Mouse (Mus musculus) CH12.LX (cell line): ENCODE data around the gene Ldlr. TPM values are rescaled to one million over a fixed set of nuclear protein-coding genes. Genes with fewer than 3 reads are reported as not detected.

Experiments
- DNase-seq: peaks from one replicate; pipeline ENCODE4 v3.0.0-alpha.2; 2013; ENCODE audit errors: extremely low read depth
- H3K27ac ChIP-seq: 2 replicates; pipeline ENCODE4 v1.5.1; 2012; ENCODE audit warnings: low read depth, mild to moderate bottlenecking, control low read depth, moderate library complexity; ENCODE audit not compliant: insufficient read depth
- H3K27me3 ChIP-seq: replicated peaks from 2 replicates; pipeline ENCODE3; 2012; ENCODE audit warnings: inconsistent platforms
- H3K36me3 ChIP-seq, 2 experiments: replicated peaks in 1 of 2; 2 replicates each; pipeline versions ENCODE3 to v1.6.1; 2012; ENCODE audit warnings: inconsistent platforms in 1 of 2, low read length in 1 of 2, mild to moderate bottlenecking in 1 of 2, mixed read lengths in 1 of 2, moderate library complexity in 1 of 2; ENCODE audit not compliant: control insufficient read depth in 1 of 2, insufficient read depth in 1 of 2
- H3K4me1 ChIP-seq, 2 experiments: 2 replicates each; pipeline ENCODE4 v1.6.1; 2012; ENCODE audit warnings: inconsistent platforms in 1 of 2, moderate library complexity in 1 of 2; ENCODE audit not compliant: insufficient read depth in 2 of 2, control insufficient read depth in 1 of 2
- H3K4me2 ChIP-seq: 2 replicates; pipeline ENCODE4 v1.6.1; 2012; ENCODE audit warnings: low read depth, mild to moderate bottlenecking, control low read depth; ENCODE audit not compliant: poor library complexity, insufficient read depth, severe bottlenecking
- H3K4me3 ChIP-seq, 3 experiments: fragments of 150-350 bp in 1 of 3; sonication (generic) in 1 of 3; replicated peaks in 1 of 3; 2 replicates each; pipeline versions ENCODE3 to v1.5.1; 2011 to 2012; ENCODE audit warnings: low read depth in 2 of 3, low read length in 2 of 3, mild to moderate bottlenecking in 2 of 3, moderate library complexity in 2 of 3, control low read depth in 1 of 3, improper control_type of control experiment in 1 of 3, inconsistent platforms in 1 of 3, mixed read lengths in 1 of 3; ENCODE audit not compliant: poor library complexity in 1 of 3
- H3K79me2 ChIP-seq: replicated peaks from 2 replicates; pipeline ENCODE4 v1.6.1; 2012; ENCODE audit warnings: mild to moderate bottlenecking, moderate library complexity; ENCODE audit not compliant: control insufficient read depth, poor library complexity, insufficient read depth, severe bottlenecking; ENCODE audit errors: extremely low read depth
- H3K9ac ChIP-seq: 2 replicates; pipeline ENCODE4 v1.6.1; 2012; ENCODE audit warnings: low read depth, mild to moderate bottlenecking, control low read depth, moderate library complexity; ENCODE audit not compliant: insufficient read depth
- H3K9me3 ChIP-seq: replicated peaks from 2 replicates; pipeline ENCODE3; 2012; ENCODE audit warnings: low read length, inconsistent platforms, mixed read lengths
- BHLHE40 ChIP-seq: IDR thresholded peaks from 2 replicates; pipeline ENCODE4 v1.6.1; 2011; ENCODE audit warnings: mild to moderate bottlenecking, low read depth, low read length, improper control_type of control experiment
- CHD2 ChIP-seq: IDR thresholded peaks from 2 replicates; pipeline ENCODE4 v1.6.1; 2011; ENCODE audit warnings: low read length, improper control_type of control experiment
- CTCF ChIP-seq, 2 experiments: IDR thresholded peaks in 1 of 2; conservative IDR thresholded peaks in 1 of 2; 2 replicates each; pipeline ENCODE4 v1.5.1; 2011 to 2012; ENCODE audit warnings: low read depth in 2 of 2, low read length in 2 of 2, improper control_type of control experiment in 1 of 2, inconsistent platforms in 1 of 2, mild to moderate bottlenecking in 1 of 2, moderate library complexity in 1 of 2
- ELF1 ChIP-seq: IDR thresholded peaks from 2 replicates; pipeline ENCODE4 v1.6.1; 2014; ENCODE audit warnings: low read depth, mild to moderate bottlenecking, inconsistent platforms, low read length, improper control_type of control experiment
- ETS1 ChIP-seq: conservative IDR thresholded peaks from 2 replicates; pipeline ENCODE4 v1.6.1; 2012; ENCODE audit warnings: low read depth, mild to moderate bottlenecking, inconsistent platforms, low read length, improper control_type of control experiment, moderate library complexity
- GABPA ChIP-seq: IDR thresholded peaks from 2 replicates; pipeline ENCODE4 v1.6.1; 2012; ENCODE audit warnings: low read depth, low read length, improper control_type of control experiment, inconsistent platforms; ENCODE audit not compliant: insufficient replicate concordance
- HCFC1 ChIP-seq: IDR thresholded peaks from 2 replicates; pipeline ENCODE4 v1.6.1; 2012; ENCODE audit warnings: low read depth, mild to moderate bottlenecking, inconsistent platforms, low read length, improper control_type of control experiment
- IRF4 ChIP-seq: IDR thresholded peaks from 2 replicates; pipeline ENCODE4 v1.6.1; 2014; ENCODE audit warnings: low read depth, mild to moderate bottlenecking, inconsistent platforms, low read length, improper control_type of control experiment
- JUN ChIP-seq: IDR thresholded peaks from 2 replicates; pipeline ENCODE4 v1.6.1; 2011; ENCODE audit warnings: low read depth, mild to moderate bottlenecking, low read length, improper control_type of control experiment, moderate library complexity; ENCODE audit not compliant: insufficient read depth
- JUND ChIP-seq: conservative IDR thresholded peaks from 2 replicates; pipeline ENCODE4 v1.6.1; 2011; ENCODE audit warnings: low read depth, low read length, improper control_type of control experiment
- KAT2A ChIP-seq: IDR thresholded peaks from 2 replicates; pipeline ENCODE4 v1.6.1; 2012; ENCODE audit warnings: low read length, improper control_type of control experiment, inconsistent platforms; ENCODE audit not compliant: insufficient replicate concordance
- MAFK ChIP-seq: IDR thresholded peaks from 2 replicates; pipeline ENCODE4 v1.6.1; 2011; ENCODE audit warnings: low read length, improper control_type of control experiment; ENCODE audit not compliant: insufficient replicate concordance
- MXI1 ChIP-seq: IDR thresholded peaks from 2 replicates; pipeline ENCODE4 v1.6.1; 2011; ENCODE audit warnings: mild to moderate bottlenecking, low read depth, low read length, improper control_type of control experiment
- POLR2AphosphoS2 ChIP-seq: IDR thresholded peaks from 2 replicates; pipeline ENCODE4 v1.6.1; 2011; ENCODE audit warnings: low read depth, low read length, improper control_type of control experiment
- RAD21 ChIP-seq: IDR thresholded peaks from 2 replicates; pipeline ENCODE4 v1.6.1; 2011; ENCODE audit warnings: low read depth, mild to moderate bottlenecking, low read length, improper control_type of control experiment, moderate library complexity
- RCOR1 ChIP-seq: conservative IDR thresholded peaks from 2 replicates; pipeline ENCODE4 v1.6.1; 2012; ENCODE audit warnings: low read depth, mild to moderate bottlenecking, inconsistent platforms, low read length, improper control_type of control experiment
- SIN3A ChIP-seq: IDR thresholded peaks from 2 replicates; pipeline ENCODE4 v1.6.1; 2012; ENCODE audit warnings: low read length, improper control_type of control experiment, inconsistent platforms
- SMC3 ChIP-seq: IDR thresholded peaks from 2 replicates; pipeline ENCODE4 v1.6.1; 2011; ENCODE audit warnings: low read depth, low read length, improper control_type of control experiment
- ZKSCAN1 ChIP-seq: IDR thresholded peaks from 2 replicates; pipeline ENCODE4 v1.6.1; 2012; ENCODE audit warnings: low read depth, inconsistent platforms, low read length, improper control_type of control experiment, borderline replicate concordance
- ZMIZ1 ChIP-seq: IDR thresholded peaks from 2 replicates; pipeline ENCODE4 v1.6.1; 2012; ENCODE audit warnings: low read depth, mild to moderate bottlenecking, inconsistent platforms, low read length, improper control_type of control experiment
- ZNF384 ChIP-seq: IDR thresholded peaks from 2 replicates; pipeline ENCODE4 v1.6.1; 2012; ENCODE audit warnings: low read depth, low read length, improper control_type of control experiment, inconsistent platforms
- dilution Hi-C: fragments of 300-500 bp; cut with MboI; formaldehyde crosslinking; loops from 2 replicates; pipeline ENCODE4 v1.14.3; 2020; ENCODE audit warnings: low sequenced_read_pairs; ENCODE audit not compliant: extremely low pct_unique_long_range_greater_than_20kb, extremely low pct_ligation_motif_present
- in situ Hi-C: fragments of 300-500 bp; cut with MboI; formaldehyde crosslinking; loops from 3 replicates; pipeline ENCODE4 v1.14.3; 2019; ENCODE audit warnings: low sequenced_read_pairs, low pct_ligation_motif_present, low pct_unique_long_range_greater_than_20kb, mixed read lengths
- polyA plus RNA-seq: library from polyadenylated mRNA; unstranded; fragments of >175 nt; gene quantifications from 2 replicates; pipeline ENCODE4 v1.2.1, GENCODE M21; 2012; ENCODE audit warnings: low read depth; ENCODE audit not compliant: insufficient read length
- total RNA-seq, 2 experiments: library from RNA; depleted of rRNA; stranded (reverse); fragments of 300-350 nt in 1 of 2; fragments of >200 nt in 1 of 2; gene quantifications; 2 replicates each; pipeline ENCODE4 v1.2.3; 2012 to 2014

Gene Ldlr
- total and polyA plus RNA-seq, 3 experiments, result 24.0 to 34.7 (median 24.9) TPM

DNA sequence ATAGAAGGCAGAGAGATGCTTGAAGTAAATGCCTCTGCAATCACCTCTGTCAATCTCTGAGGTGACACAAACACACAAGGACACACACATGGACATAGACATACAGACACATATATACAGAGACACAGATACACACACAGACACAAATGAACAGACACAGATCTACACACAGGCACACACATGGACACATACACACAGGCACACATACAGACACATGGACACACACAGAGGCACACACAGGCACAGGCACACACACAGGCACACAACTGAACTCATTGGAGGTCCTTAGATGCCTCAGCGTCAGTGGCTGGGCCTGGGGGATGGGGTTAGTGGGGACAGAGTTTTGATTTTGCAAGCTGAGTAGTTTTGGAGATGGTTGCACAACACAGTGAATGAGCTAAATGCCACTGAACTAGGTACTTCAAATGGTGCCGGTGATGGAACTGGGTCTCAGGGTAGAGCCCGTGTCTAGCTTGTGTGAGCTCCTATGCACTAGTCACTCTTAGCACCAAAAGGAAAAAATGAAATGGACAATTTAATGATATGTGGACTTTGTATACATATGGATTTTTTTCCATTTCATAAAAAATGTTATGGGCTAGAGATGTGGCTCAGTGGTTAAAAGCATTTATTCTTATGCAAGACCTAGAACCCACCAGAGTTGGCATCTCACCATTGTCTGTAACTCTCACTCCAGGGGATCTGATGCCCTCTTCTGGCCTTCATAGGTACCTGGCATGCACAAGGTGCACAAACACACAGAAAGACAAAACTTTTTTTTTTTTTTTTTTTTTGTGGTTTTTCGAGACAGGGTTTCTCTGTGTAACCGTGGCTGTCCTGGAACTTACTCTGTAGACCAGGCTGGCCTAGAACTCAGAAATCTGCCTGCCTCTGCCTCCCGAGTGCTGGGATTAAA, 41.1 kb downstream of the Ldlr start:
- no peak overlapping the region for H3K9ac ChIP-seq
- no peak overlapping the region for H3K4me2 ChIP-seq
- H3K4me1 ChIP-seq, result peaks cover 0 to 6% of the 10 kb centered on the region in 2 experiments; a peak in 3 of 4 replicates
- no peaks in the 10 kb centered on the region for H3K27me3 ChIP-seq
- H3K79me2 ChIP-seq, result peaks cover 5% of the 10 kb centered on the region; the same call in 1 of the 2 replicates
- H3K4me3 ChIP-seq, result no peak overlapping the region
- H3K27ac ChIP-seq, result no peak overlapping the region
- no peaks in the 10 kb centered on the region for H3K9me3 ChIP-seq
- in situ Hi-C loops, result no loop called here
- no peak for DNase-seq
- TF ChIP-seq ETS1 (no peak), CTCF (conservative IDR thresholded peaks at IDR 0.05 in 1 of 2, IDR thresholded peaks at IDR 0.05 in 1 of 2; ENCODE audit: low read depth in 2 of 2, low read length in 2 of 2) (peak in 1 of 2 experiments; percentile 14; a peak in 2 of 4 replicates), ZNF384 (peak; percentile 30; the same call in 1 of the 2 replicates), SMC3 (peak; percentile 4; the same call in 1 of the 2 replicates)
- TF ChIP-seq, all 38 proteins: peak for 3
- no peaks in the 10 kb centered on the region for H3K36me3 ChIP-seq
- dilution Hi-C loops, result no loop called here

DNA sequence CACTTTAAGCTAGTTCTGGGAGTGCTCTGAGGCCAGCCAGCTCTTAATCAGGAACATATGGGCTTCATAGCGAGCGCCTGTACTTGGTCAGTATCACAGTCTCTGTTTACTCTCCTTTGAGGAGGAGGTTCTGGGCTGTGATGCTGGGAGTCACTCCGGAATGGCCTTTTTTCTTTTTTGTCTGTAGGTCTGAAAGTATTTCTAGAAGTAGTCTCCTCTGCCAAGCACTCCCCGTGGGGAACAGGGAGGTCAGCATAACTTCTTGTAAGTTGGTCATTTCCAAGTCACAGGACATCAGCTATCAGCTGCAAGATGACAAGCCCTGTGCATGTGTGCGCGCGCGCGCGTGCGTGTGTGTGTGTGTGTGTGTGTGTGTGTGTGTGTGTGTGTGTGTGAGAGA, 44.6 kb downstream of the Ldlr start:
- in situ Hi-C loops (no loop called here), dilution Hi-C loops (no loop called here)
- Histone ChIP-seq H3K4me2 (no peak overlapping the region), H3K4me1 (no peaks in the 10 kb centered on the region), H3K27ac (no peak overlapping the region), H3K9ac (no peak overlapping the region), H3K9me3 (no peaks in the 10 kb centered on the region), H3K4me3 (no peak overlapping the region), H3K36me3 (no peaks in the 10 kb centered on the region), H3K79me2 (no peaks in the 10 kb centered on the region), H3K27me3 (no peaks in the 10 kb centered on the region)
- no peak for DNase-seq
- TF ChIP-seq ZKSCAN1 (no peak), ZNF384 (no peak), GABPA (no peak), MXI1 (no peak), JUND (no peak), HCFC1 (no peak), ZMIZ1 (no peak), CHD2 (no peak), POLR2AphosphoS2 (no peak), BHLHE40 (no peak), MAFK (no peak), JUN (no peak), SIN3A (no peak), ETS1 (no peak), RAD21 (no peak), KAT2A (no peak), RCOR1 (no peak), IRF4 (no peak), ELF1 (no peak)
